Mouse (Mus musculus) liver, adult 2 months (tissue): ENCODE results near the gene Gcnt2. TPM values are rescaled to one million over a fixed set of nuclear protein-coding genes. Genes with fewer than 3 reads are reported as not detected.

ENCODE experiments used
- DNase-seq: peaks from one replicate; pipeline ENCODE4 v3.0.0-alpha.2; 2011; ENCODE audit warnings: low read depth, low spot score; ENCODE audit errors: extremely low read depth
- H3K27ac ChIP-seq: fragments of 200-500 bp; replicated peaks from 2 replicates; pipeline ENCODE4 v1.5.1; 2012; ENCODE audit warnings: low read depth, mild to moderate bottlenecking, control low read depth, inconsistent platforms, low read length; ENCODE audit not compliant: insufficient read depth
- H3K27me3 ChIP-seq: fragments of 200-500 bp; 2 replicates; pipeline ENCODE4 v1.6.1; 2012; ENCODE audit warnings: mild to moderate bottlenecking, moderate library complexity, low read length, inconsistent platforms; ENCODE audit not compliant: control insufficient read depth, insufficient read depth
- H3K36me3 ChIP-seq: fragments of 200-500 bp; 2 replicates; pipeline ENCODE4 v1.6.1; 2012; ENCODE audit warnings: low read length, inconsistent platforms; ENCODE audit not compliant: control insufficient read depth, insufficient read depth
- H3K4me1 ChIP-seq: fragments of 200-500 bp; 2 replicates; pipeline ENCODE4 v1.6.1; 2011; ENCODE audit warnings: low read length; ENCODE audit not compliant: control insufficient read depth, insufficient read depth
- H3K4me3 ChIP-seq: fragments of 200-500 bp; 2 replicates; pipeline ENCODE4 v1.5.1; 2011; ENCODE audit warnings: low read depth, mild to moderate bottlenecking, control low read depth, low read length, moderate library complexity; ENCODE audit not compliant: insufficient read depth
- H3K79me2 ChIP-seq: fragments of 200-500 bp; 2 replicates; pipeline ENCODE4 v1.6.1; 2012; ENCODE audit warnings: inconsistent platforms, mild to moderate bottlenecking, low read length, moderate library complexity; ENCODE audit not compliant: control insufficient read depth, insufficient read depth
- H3K9ac ChIP-seq: fragments of 200-500 bp; 2 replicates; pipeline ENCODE4 v1.6.1; 2012; ENCODE audit warnings: low read depth, mild to moderate bottlenecking, control low read depth, inconsistent platforms, low read length
- CTCF ChIP-seq: fragments of 200-500 bp; IDR thresholded peaks from 2 replicates; pipeline ENCODE4 v1.5.1; 2011; ENCODE audit warnings: low read depth, low read length, control low read depth
- POLR2A ChIP-seq: fragments of 200-500 bp; IDR thresholded peaks from 2 replicates; pipeline ENCODE4 v1.6.1; 2011; ENCODE audit warnings: low read length, control low read depth; ENCODE audit not compliant: insufficient read depth; ENCODE audit errors: extremely low read depth
- WGBS: fragments of 180-500 bp; shearing (Covaris S2); methylation state at CpG from one replicate; pipeline ENCODE4 v1.1.7; 2018; 5-methylcytosine and 5-hydroxymethylcytosine counted together
- polyA plus RNA-seq: library from polyadenylated mRNA; depleted of rRNA; stranded (reverse); fragments of >200 nt; gene quantifications from 2 replicates; pipeline ENCODE4 v1.2.3, GENCODE M21; 2012
- total RNA-seq: library from RNA; depleted of rRNA; stranded (reverse); fragments of >200 nt; gene quantifications from 2 replicates; pipeline ENCODE4 v1.2.3, GENCODE M21; 2014

Gcnt2 gene
- total and polyA plus RNA-seq, 2 experiments = 2.8 to 14.7 TPM

DNA sequence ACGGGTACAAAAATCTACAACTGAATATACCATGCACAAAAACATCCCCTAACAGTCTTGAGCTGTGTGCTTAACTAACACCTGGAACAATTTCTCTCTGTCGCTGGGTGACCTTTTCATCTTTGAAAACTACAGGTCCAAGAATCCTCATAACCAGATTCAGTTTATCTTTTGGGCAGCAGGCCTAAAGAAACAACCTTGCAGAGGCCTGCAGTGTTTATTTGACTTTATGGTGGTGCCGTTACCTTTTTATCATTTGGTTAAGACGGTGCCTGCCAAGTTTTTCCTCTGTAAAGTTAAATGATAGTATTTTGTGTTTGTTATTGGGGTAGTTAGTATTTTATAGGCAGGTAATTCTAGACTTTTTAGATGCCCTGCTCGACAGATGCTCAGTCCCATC lies 15.9 kb downstream of the Gcnt2 start:
- 29% methylated on average over 5 of the region's 5 CpGs for WGBS
- DNase-seq = peak; percentile 89
- no peak overlapping the region; the same call in 1 of the 2 replicates for H3K27ac ChIP-seq

DNA sequence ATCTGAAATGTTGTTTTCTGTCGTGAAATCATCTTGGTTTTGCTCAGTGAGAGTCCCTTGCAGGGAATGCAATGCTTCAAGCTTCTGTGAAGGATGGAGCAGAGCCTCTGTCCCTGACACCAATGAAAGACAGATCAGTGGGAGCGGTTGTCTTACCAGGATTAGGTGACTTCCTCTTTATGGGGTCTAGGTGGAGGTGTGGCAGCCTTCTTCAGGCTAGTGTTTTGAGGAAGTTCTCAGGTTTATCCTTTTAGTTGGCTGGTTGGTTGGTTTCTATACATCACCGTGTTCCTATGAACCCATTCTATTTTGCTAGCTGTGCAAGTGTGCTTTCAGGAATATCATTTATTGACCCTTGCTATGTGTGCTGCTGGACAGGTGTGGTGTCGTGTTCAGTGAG lies 18.0 kb downstream of the Gcnt2 start:
- no peak for DNase-seq
- TF ChIP-seq CTCF = no peak
- no peak for TF ChIP-seq POLR2A
- H3K36me3 ChIP-seq = no peaks in the 10 kb centered on the region; the same call in none of the 2 replicates
- H3K27me3 ChIP-seq = no peaks in the 10 kb centered on the region
- peaks cover 14% of the 10 kb centered on the region for H3K4me1 ChIP-seq
- H3K9ac ChIP-seq = no peak overlapping the region
- H3K4me3 ChIP-seq = no peak overlapping the region
- no peak overlapping the region for H3K27ac ChIP-seq
- H3K79me2 ChIP-seq = peaks cover 46% of the 10 kb centered on the region
- WGBS = 90% methylated on average over 4 of the region's 4 CpGs

More for the DNA sequence above, 15.9 kb downstream of the Gcnt2 start:
- Histone ChIP-seq H3K27me3 (no peaks in the 10 kb centered on the region), H3K36me3 (no peaks in the 10 kb centered on the region; the same call in none of the 2 replicates), H3K9ac (no peak overlapping the region), H3K4me1 (peaks cover 6% of the 10 kb centered on the region), H3K4me3 (no peak overlapping the region), H3K79me2 (peaks cover 42% of the 10 kb centered on the region)
- TF ChIP-seq POLR2A (no peak), CTCF (no peak)

DNA sequence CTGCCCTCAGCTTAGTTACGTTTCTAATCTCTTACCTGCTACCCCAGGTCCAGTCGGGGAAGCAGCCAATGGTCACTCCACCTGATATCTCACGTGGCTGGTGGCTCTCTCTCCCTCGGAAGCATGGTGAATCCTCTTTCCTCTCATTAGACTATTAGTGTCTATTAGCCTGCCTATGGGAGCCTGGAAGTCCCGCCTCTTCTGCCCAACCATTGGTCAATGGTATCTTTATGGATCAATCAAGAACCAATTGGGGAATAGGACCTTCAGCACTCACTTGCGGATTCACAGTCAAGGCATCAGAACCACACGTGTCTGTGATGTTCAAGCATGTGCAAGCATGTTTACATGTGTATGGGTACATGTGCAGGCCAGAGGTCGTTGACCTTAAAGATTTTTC lies 21.0 kb downstream of the Gcnt2 start:
- H3K27me3 ChIP-seq = no peaks in the 10 kb centered on the region
- H3K4me3 ChIP-seq = no peak overlapping the region
- no peak overlapping the region for H3K9ac ChIP-seq
- H3K36me3 ChIP-seq = no peaks in the 10 kb centered on the region; the same call in none of the 2 replicates
- no peak overlapping the region for H3K27ac ChIP-seq
- WGBS = 86% methylated on average over 8 of the region's 8 CpGs
- H3K79me2 ChIP-seq = peaks cover 46% of the 10 kb centered on the region
- DNase-seq = no peak
- peaks cover 11% of the 10 kb centered on the region for H3K4me1 ChIP-seq
- TF ChIP-seq POLR2A (no peak), CTCF (no peak)

DNA sequence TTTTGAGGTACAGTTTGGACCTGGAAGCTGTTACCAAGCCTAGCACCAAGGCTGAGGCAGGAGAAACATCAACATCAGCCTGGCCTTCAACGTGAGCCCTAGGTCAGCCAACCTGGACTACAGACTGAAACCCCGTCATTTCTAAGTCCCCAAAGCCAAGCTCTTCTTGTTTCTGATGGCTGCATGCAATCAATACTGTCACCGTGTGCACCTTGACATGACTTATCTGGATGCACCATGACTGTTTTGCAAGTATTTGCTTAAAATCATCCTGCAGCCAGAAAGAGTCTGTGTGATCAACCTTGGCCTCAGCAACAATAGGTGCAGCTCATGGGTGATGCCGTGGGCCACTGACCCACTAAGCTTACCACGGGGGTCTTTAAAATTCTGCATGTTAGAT lies 23.1 kb downstream of the Gcnt2 start:
- 25% methylated on average over 5 of the region's 5 CpGs for WGBS
- TF ChIP-seq CTCF = no peak
- peaks cover 10% of the 10 kb centered on the region for H3K4me1 ChIP-seq
- H3K27ac ChIP-seq = no peak overlapping the region
- peaks cover 34% of the 10 kb centered on the region for H3K79me2 ChIP-seq
- H3K4me3 ChIP-seq = no peak overlapping the region
- no peak overlapping the region for H3K9ac ChIP-seq
- H3K36me3 ChIP-seq = no peaks in the 10 kb centered on the region; the same call in 1 of the 2 replicates
- DNase-seq = peak; percentile 92
- no peaks in the 10 kb centered on the region for H3K27me3 ChIP-seq

DNA sequence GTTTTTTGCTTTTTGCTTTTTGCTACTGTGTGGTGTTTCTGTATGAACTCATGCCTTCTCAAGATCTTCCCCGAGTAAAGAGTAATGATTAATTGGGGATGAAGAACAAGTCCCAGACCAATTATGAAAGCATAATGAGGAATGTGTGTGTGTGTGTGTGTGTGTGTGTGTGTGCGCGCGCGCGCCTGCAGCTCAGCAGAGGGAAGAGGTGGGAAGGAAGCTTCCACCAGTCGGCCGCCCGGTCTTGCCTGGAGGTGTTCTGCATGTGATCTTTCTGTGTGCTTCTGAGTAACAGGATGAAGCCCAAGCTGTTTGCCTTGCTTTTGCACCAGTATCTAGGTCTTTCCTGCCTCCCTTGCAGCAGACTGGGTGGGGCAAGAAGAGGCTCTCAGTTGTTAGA lies 24.3 kb downstream of the Gcnt2 start:
- peaks cover 13% of the 10 kb centered on the region for H3K4me1 ChIP-seq
- H3K9ac ChIP-seq = no peak overlapping the region
- H3K79me2 ChIP-seq = peaks cover 31% of the 10 kb centered on the region
- H3K36me3 ChIP-seq = no peaks in the 10 kb centered on the region; the same call in 1 of the 2 replicates
- TF ChIP-seq CTCF = no peak
- no peak for TF ChIP-seq POLR2A
- no peak overlapping the region for H3K27ac ChIP-seq
- no peak overlapping the region for H3K4me3 ChIP-seq
- DNase-seq = no peak
- H3K27me3 ChIP-seq = no peaks in the 10 kb centered on the region
- 92% methylated on average over 9 of the region's 9 CpGs for WGBS

DNA sequence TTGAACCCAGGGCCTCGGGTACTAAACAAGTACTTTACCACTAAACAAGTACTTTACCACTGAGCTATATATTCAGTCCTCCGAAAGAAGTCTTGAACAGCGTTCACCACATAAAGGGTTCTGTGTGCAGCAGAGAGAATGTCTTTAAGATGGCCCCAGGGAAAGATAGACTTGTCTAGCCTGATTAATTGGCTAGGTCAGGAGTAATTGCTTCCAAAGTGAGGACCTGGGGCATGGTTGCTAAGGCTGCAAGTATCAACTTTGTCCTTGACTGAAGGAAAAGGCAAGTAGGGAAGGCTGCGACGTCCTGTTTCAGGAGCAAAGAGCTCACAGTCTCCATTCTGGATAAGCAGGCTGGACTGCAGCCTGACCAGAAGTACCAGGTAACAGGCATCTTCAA lies 25.3 kb downstream of the Gcnt2 start:
- 88% methylated on average over 5 of the region's 5 CpGs for WGBS

More for the DNA sequence above, 25.3 kb downstream of the Gcnt2 start:
- Histone ChIP-seq H3K4me3 (no peak overlapping the region), H3K36me3 (no peaks in the 10 kb centered on the region), H3K79me2 (peaks cover 23% of the 10 kb centered on the region), H3K27ac (no peak overlapping the region), H3K9ac (no peak overlapping the region), H3K27me3 (no peaks in the 10 kb centered on the region), H3K4me1 (peaks cover 13% of the 10 kb centered on the region)
- no peak for DNase-seq
- TF ChIP-seq CTCF = no peak
- no peak for TF ChIP-seq POLR2A
